ENCODE assay signal across 8 mouse cellular contexts in genomic region chr19:37208986-37209385, GRCm38 (mm10). TPM values are rescaled to one million over a fixed set of nuclear protein-coding genes. Genes with fewer than 3 reads are reported as not detected.
A peak's percentile ranks its signal among the peaks of the same experiment; 100 is the strongest.
DNase-seq lines count a peak whose midpoint lies in the region; ATAC-seq and TF ChIP-seq lines count a peak whose summit lies in the region.

No protein-coding gene starts in this region.

- no peak for TF ChIP-seq CTCF in heart, postnatal 0 days (IDR thresholded peaks at IDR 0.05; ENCODE audit: low read depth)

- intact Hi-C loops in heart, postnatal 10 days (cut with DNase I): loop anchor here (2.0 kb wide), 1 partner anchor 158 kb away; no protein-coding TSS in a partner anchor

- no peak overlapping the region for H3K27ac ChIP-seq in heart, postnatal 0 days (ENCODE audit: low read depth)
- H3K27ac ChIP-seq in hindbrain, embryonic 12.5 days: no peak overlapping the region
- no peak overlapping the region for H3K27ac ChIP-seq in midbrain, embryonic 13.5 days

- ATAC-seq in heart, postnatal 0 days (ENCODE audit: insufficient read depth, low read depth): no peak
- ATAC-seq in hindbrain, embryonic 12.5 days (ENCODE audit: low FRiP score): no peak
- ATAC-seq in midbrain, embryonic 13.5 days: no peak
- no peak for ATAC-seq in monocyte, adult 5-6 weeks (replicated peaks; ENCODE audit: insufficient number of reproducible peaks, low FRiP score, low TSS enrichment, poor library complexity, severe bottlenecking)

- no peak for DNase-seq in heart, postnatal 0 days (ENCODE audit: low spot score)
- DNase-seq in heart, postnatal 10 days: no peak
- peak; percentile 37 for DNase-seq in Muller cell, postnatal 12 days (ENCODE audit: inconsistent ontology term)
- no peak for DNase-seq in adrenal gland, adult 8-10 months
- no peak for DNase-seq in urinary bladder, postnatal 14 days (ENCODE audit: low spot score)

- WGBS in heart, postnatal 0 days: 58% methylated on average over 7 of the region's 7 CpGs
- 75% methylated on average over 7 of the region's 7 CpGs for WGBS in hindbrain, embryonic 12.5 days
- WGBS in midbrain, embryonic 13.5 days: 86% methylated on average over 7 of the region's 7 CpGs

- peaks cover 30% of the 10 kb centered on the region for H3K36me3 ChIP-seq in heart, postnatal 0 days (replicated peaks; ENCODE audit: control insufficient read depth, insufficient read depth, low read length)
- H3K36me3 ChIP-seq in hindbrain, embryonic 12.5 days: peaks cover 29% of the 10 kb centered on the region
- peaks cover 32% of the 10 kb centered on the region for H3K36me3 ChIP-seq in midbrain, embryonic 13.5 days

- peak overlapping the region; percentile 99; the same call in 1 of the 2 replicates for H3K9ac ChIP-seq in heart, postnatal 0 days (replicated peaks; ENCODE audit: low read depth, low read length)
- H3K9ac ChIP-seq in hindbrain, embryonic 12.5 days: peak overlapping the region; percentile 99
- peak overlapping the region; percentile 97 for H3K9ac ChIP-seq in midbrain, embryonic 13.5 days (replicated peaks)

- H3K27me3 ChIP-seq in heart, postnatal 0 days (ENCODE audit: control insufficient read depth, insufficient read depth, low read length): no peaks in the 10 kb centered on the region
- H3K27me3 ChIP-seq in hindbrain, embryonic 12.5 days: 0 out of 2 replicates have a peak, but pooled peaks cover 3% of the 10 kb centered on the region
- H3K27me3 ChIP-seq in midbrain, embryonic 13.5 days: 0 out of 2 replicates have a peak, but pooled peaks cover 4% of the 10 kb centered on the region

- H3K4me1 ChIP-seq in heart, postnatal 0 days (ENCODE audit: control insufficient read depth, insufficient read depth): peaks cover 13% of the 10 kb centered on the region
- peaks cover 16% of the 10 kb centered on the region for H3K4me1 ChIP-seq in hindbrain, embryonic 12.5 days
- peaks cover 20% of the 10 kb centered on the region for H3K4me1 ChIP-seq in midbrain, embryonic 13.5 days (replicated peaks)

- H3K4me3 ChIP-seq in heart, postnatal 0 days (ENCODE audit: low read depth, low read length): peak overlapping the region; percentile 98
- peak overlapping the region; percentile 100 for H3K4me3 ChIP-seq in hindbrain, embryonic 12.5 days
- H3K4me3 ChIP-seq in midbrain, embryonic 13.5 days (replicated peaks): peak overlapping the region; percentile 100

- H3K9me3 ChIP-seq in heart, postnatal 0 days (replicated peaks; ENCODE audit: control insufficient read depth, low read length): no peaks in the 10 kb centered on the region
- H3K9me3 ChIP-seq in hindbrain, embryonic 12.5 days (replicated peaks): no peaks in the 10 kb centered on the region
- no peaks in the 10 kb centered on the region for H3K9me3 ChIP-seq in midbrain, embryonic 13.5 days

- H3K4me2 ChIP-seq in heart, postnatal 0 days (ENCODE audit: low read depth, low read length): peak overlapping the region; percentile 86
- H3K4me2 ChIP-seq in hindbrain, embryonic 12.5 days (replicated peaks): peak overlapping the region; percentile 65
- peak overlapping the region; percentile 88 for H3K4me2 ChIP-seq in midbrain, embryonic 13.5 days (replicated peaks)

- TF ChIP-seq EP300 in heart, postnatal 0 days (IDR thresholded peaks at IDR 0.05; ENCODE audit: low read depth): no peak

RNA-seq across cellular contexts. Expression of gene Cpeb3, which starts 0.6 kb away (rescaled TPM):
- total RNA-seq in heart, postnatal 0 days (2014; rRNA removed; ENCODE audit: low replicate concordance): 19.6 and 21.8 TPM in 2 replicates
- 13.5 and 13.7 TPM in 2 replicates for polyA plus RNA-seq in heart, postnatal 0 days (2015; fragmentation: Nextera tagmentation; extraction: Ambion mirVana)
- 10 to 100 TPM; 58.2 to 58.4 TPM for total RNA-seq in heart, postnatal 10 days (2021)
- 6.2 and 7.0 TPM in 2 replicates for polyA plus RNA-seq in hindbrain, embryonic 12.5 days (2016; fragmentation: Nextera tagmentation; extraction: Ambion mirVana)
- 7.7 and 11.0 TPM in 2 replicates for polyA plus RNA-seq in midbrain, embryonic 13.5 days (2015; fragmentation: Nextera tagmentation; extraction: Ambion mirVana)
- 10 to 100 TPM; 20.4 to 29.9 (median 26.0) TPM for total RNA-seq in adrenal gland, adult 8-10 months (2022)
- total RNA-seq in monocyte, adult 5-6 weeks (2017): 0.86 to 3.3 TPM (median 3.1 TPM) in 3 replicates

RNA-seq across cellular contexts. Expression of gene March5, which starts 1.6 kb away (rescaled TPM):
- 72.7 and 80.9 TPM in 2 replicates for total RNA-seq in heart, postnatal 0 days (2014; rRNA removed; ENCODE audit: low replicate concordance)
- 82.5 and 84.3 TPM in 2 replicates for polyA plus RNA-seq in heart, postnatal 0 days (2015; fragmentation: Nextera tagmentation; extraction: Ambion mirVana)
- total RNA-seq in heart, postnatal 10 days (2021): 10 to 100 TPM; 85.0 to 95.3 TPM
- polyA plus RNA-seq in hindbrain, embryonic 12.5 days (2016; fragmentation: Nextera tagmentation; extraction: Ambion mirVana): 151 and 154 TPM in 2 replicates
- polyA plus RNA-seq in midbrain, embryonic 13.5 days (2015; fragmentation: Nextera tagmentation; extraction: Ambion mirVana): 119 and 126 TPM in 2 replicates
- 100 to 1,000 TPM in 1 of 4 experiments, 10 to 100 TPM in 3; 78.1 to 100 (median 96.2) TPM for total RNA-seq in adrenal gland, adult 8-10 months (2022)
- 93.4 to 122 TPM (median 106 TPM) in 3 replicates for total RNA-seq in monocyte, adult 5-6 weeks (2017)
